Mouse (Mus musculus): ENCODE data around the gene Fyb. TPM values are rescaled to one million over a fixed set of nuclear protein-coding genes. Genes with fewer than 3 reads are reported as not detected.
A peak's percentile ranks its signal among the peaks of the same experiment; 100 is the strongest.

The Fyb gene
- total RNA-seq, 2 experiments from 2014 or later = 22.6 to 32.0 TPM

GRCm38 (mm10) chr15:6591527-6591926 lies 68.9 kb downstream of the Fyb start:
- no peak for ATAC-seq (replicated peaks; ENCODE audit: poor library complexity, severe bottlenecking)

- peak; percentile 20; the same call in 1 of the 2 replicates for ATAC-seq (replicated peaks; ENCODE audit: poor library complexity, severe bottlenecking)
Observed at GRCm38 (mm10) chr15:6592561-6593253, 70.1 kb downstream of the Fyb start.

GRCm38 (mm10) chr15:6593254-6593623 lies 70.6 kb downstream of the Fyb start:
- no peak for ATAC-seq (replicated peaks; ENCODE audit: poor library complexity, severe bottlenecking)

- no peak for ATAC-seq (replicated peaks; ENCODE audit: poor library complexity, severe bottlenecking)
Observed at GRCm38 (mm10) chr15:6598626-6599025, 76.0 kb downstream of the Fyb start.

- no peak for ATAC-seq (replicated peaks; ENCODE audit: poor library complexity, severe bottlenecking)
Observed at GRCm38 (mm10) chr15:6600314-6600713, 77.7 kb downstream of the Fyb start.

GRCm38 (mm10) chr15:6601330-6601729 lies 78.7 kb downstream of the Fyb start:
- ATAC-seq (replicated peaks; ENCODE audit: poor library complexity, severe bottlenecking) = peak; percentile 92

- ATAC-seq (replicated peaks; ENCODE audit: poor library complexity, severe bottlenecking) = peak; percentile 71
Observed at GRCm38 (mm10) chr15:6602003-6602402, 79.3 kb downstream of the Fyb start.

GRCm38 (mm10) chr15:6610703-6611102 lies 88.0 kb downstream of the Fyb start:
- ATAC-seq (replicated peaks; ENCODE audit: poor library complexity, severe bottlenecking) = no peak

GRCm38 (mm10) chr15:6612835-6613234 lies 90.2 kb downstream of the Fyb start:
- no peak for ATAC-seq (replicated peaks; ENCODE audit: poor library complexity, severe bottlenecking)

- no peak for ATAC-seq (replicated peaks; ENCODE audit: poor library complexity, severe bottlenecking)
Observed at GRCm38 (mm10) chr15:6616382-6617149, 93.9 kb downstream of the Fyb start.

- no peak for ATAC-seq (replicated peaks; ENCODE audit: poor library complexity, severe bottlenecking)
Observed at GRCm38 (mm10) chr15:6619558-6620316, 97.1 kb downstream of the Fyb start.

- ATAC-seq (replicated peaks; ENCODE audit: poor library complexity, severe bottlenecking) = no peak; the same call in 1 of the 2 replicates
Observed at GRCm38 (mm10) chr15:6622512-6622911, 99.9 kb downstream of the Fyb start.

GRCm38 (mm10) chr15:6623529-6624228 lies 101.0 kb downstream of the Fyb start:
- ATAC-seq (replicated peaks; ENCODE audit: poor library complexity, severe bottlenecking) = peak; percentile 74

GRCm38 (mm10) chr15:6624365-6625182 lies 101.9 kb downstream of the Fyb start:
- peak; percentile 69 for ATAC-seq (replicated peaks; ENCODE audit: poor library complexity, severe bottlenecking)

GRCm38 (mm10) chr15:6625607-6626033 lies 103.0 kb downstream of the Fyb start:
- ATAC-seq (replicated peaks; ENCODE audit: poor library complexity, severe bottlenecking) = no peak

- no peak for ATAC-seq (replicated peaks; ENCODE audit: poor library complexity, severe bottlenecking)
Observed at GRCm38 (mm10) chr15:6626123-6626522, 103.5 kb downstream of the Fyb start.

GRCm38 (mm10) chr15:6628431-6629077 lies 105.9 kb downstream of the Fyb start:
- ATAC-seq (replicated peaks; ENCODE audit: poor library complexity, severe bottlenecking) = no peak

- no peak for ATAC-seq (replicated peaks; ENCODE audit: poor library complexity, severe bottlenecking)
Observed at GRCm38 (mm10) chr15:6629174-6629573, 106.5 kb downstream of the Fyb start.

GRCm38 (mm10) chr15:6635405-6635804 lies 112.8 kb downstream of the Fyb start:
- no peak for ATAC-seq (replicated peaks; ENCODE audit: poor library complexity, severe bottlenecking)

All from granulocyte monocyte progenitor cell, adult 5-6 weeks (primary cell).